Mouse (Mus musculus) embryo, embryonic 10.5 days (tissue): ENCODE measurements around the gene Xpr1.

Experiments
- DNase-seq: peaks from one replicate; pipeline ENCODE4 v3.0.0-alpha.2; 2015; ENCODE audit warnings: low spot score

Gene Xpr1

DNA sequence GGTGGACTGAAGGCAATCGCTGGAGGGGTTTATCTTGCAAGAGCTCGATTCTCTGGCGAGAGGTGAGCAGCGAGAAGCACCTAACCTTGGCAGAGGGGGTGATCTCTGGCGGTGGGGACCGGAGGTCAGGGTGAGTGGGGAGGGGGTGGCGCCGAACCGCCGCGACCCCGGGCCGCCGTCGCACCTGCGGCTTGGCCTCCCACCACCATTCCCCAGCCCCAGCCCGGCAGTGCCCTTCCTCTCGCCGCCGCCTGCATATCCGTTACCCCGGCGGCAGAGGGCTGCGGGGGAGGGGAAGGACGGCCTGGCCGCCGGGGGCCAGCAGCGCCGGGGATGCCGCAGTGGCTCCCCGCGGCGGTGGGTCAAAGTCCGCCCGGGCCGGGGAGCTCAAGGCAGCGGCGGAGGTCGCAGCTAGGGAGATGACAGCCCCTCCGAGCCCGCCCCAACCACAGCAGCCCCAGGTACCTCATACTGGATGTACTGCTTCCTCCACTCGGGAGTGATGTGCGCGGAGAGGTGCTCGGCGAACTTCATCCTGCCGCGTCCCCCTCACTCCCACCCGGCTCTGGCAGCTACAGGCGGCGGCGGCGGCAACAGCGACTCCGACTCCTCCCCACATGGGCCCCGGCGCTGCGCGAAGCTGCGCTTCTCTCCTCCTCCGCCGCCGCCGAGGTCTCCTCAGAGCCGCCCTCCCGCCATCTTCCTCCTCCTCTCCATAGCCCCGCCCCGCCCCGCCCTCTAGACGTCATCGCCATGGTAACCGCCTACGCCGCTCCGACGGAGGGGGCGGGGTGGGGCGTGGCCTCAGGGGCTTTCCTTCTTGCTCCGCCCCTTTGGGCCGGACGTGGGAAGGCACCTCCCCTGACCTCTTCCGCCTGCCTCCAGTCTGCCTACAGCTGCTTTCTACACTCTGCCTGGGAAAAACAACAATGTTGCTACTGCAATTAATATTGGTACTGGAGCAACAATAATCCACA, at the start of gene Xpr1:
Gene Xpr1 (minus strand): TSS at position 715 of the 977 bp plus-strand sequence.
- peak; percentile 98 for DNase-seq

DNA sequence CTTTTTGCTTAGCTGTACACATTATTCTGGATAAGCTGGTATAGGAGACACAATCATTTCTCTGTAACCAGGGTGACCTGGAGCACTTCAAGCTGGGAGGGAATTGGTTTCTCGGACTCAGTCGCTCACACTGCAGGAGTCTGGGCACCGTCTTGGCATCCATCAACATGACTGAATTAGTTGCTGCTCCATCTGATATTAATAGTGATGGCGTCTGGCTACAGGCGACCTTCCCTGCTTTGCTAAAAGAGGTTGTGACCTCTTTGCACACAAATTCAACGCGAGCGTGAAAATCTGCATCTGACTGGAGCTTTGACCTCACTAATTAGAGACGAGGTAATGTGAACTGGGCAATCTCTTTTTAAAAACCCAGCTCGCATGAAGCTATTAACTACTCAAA, 46.2 kb upstream of the Xpr1 start:
- peak; percentile 60 for DNase-seq

DNA sequence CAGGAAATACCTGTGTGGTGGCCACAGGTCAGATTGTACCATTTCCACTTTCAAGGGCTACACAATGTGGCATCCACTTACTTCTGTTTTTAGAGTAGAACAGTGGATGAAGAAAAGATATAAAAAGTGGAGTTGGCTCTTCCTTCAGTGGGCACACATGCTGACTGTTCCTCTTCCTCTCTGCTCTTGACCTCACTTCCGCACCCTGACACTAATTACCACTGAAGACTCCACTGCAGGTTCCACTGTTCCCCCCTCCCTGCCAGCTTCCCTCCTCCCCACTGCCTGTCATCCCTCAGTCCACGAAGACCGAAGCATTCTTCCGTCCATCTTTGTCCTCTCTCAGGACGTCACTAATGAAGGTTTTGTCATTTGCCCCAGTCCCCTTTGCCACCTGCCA, 45.4 kb upstream of the Xpr1 start:
- DNase-seq = no peak

DNA sequence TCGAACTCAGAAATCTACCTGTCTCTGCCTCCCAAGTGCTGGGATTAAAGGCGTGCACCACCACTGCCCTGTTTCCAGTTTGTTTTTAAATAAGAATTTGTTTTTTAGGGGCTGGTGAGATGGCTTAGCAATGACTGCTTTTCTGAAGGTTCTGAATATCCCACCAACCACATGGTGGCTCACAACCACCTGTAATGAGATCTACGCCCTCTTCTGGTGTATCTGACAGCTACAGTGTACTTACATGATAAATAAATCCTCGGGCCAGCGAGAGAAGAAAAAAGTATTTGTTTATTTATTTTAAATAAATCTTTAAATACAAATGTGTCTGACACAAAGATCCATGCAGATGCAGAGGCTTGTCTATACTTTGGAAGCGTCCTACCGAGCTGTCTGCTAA, 40.3 kb upstream of the Xpr1 start:
- DNase-seq = no peak

DNA sequence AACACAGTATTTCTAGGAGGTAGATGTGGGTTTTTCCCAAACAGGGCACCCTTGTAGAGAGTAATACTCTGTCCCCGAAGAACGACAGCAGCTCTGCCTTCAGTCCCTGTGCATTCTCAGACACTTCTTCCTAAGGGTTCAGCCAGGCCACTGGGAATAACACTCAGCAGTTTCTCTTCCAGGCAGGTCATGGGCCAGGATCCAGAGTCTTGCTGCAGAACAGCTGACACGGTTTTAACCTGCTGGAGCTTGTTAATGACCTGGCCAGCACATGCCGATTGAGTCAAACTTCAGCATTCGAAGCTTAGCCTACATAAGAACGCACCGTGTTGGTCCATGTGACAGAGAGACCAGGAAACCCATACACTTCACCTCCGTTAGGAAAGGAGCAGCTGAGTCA, 36.0 kb upstream of the Xpr1 start:
- DNase-seq = no peak

DNA sequence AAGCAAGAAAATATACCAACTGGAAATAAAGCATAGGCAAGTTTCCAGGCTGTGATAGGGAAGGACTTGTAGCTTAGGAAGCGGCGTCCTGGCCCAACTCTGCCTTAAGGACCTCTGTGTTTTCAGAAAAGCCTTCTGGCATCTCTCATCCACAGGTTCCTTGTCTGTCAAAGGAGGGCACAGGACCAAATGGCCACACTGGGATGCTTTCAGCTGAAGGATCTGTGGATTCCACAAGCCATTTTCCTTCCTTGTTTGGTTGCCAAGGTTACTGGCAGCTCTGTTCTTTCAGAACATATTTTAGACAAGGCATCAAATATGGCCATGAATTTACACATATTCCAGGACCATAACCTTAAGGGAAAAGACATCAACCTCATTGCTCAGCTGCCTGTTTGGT, 31.7 kb upstream of the Xpr1 start:
- no peak for DNase-seq

DNA sequence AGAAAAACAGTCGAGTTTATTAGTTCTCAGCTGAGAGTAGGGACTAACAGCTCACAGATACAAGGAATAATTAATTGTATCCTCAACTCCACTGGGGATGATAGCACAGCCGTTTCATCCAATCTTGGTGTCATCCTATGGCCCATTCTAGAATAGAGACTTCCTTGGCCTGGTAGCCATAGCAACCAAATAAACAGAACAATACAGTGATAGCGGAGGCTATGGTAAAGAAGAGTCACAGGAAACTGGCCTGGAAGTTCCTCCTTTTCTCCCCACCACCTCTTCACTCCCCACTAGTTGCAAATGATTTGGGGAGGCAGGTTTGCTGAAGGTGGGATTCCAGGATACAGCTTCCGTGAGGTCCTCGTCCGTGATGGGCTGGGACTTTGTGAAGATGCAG, 30.1 kb upstream of the Xpr1 start:
- no peak for DNase-seq

DNA sequence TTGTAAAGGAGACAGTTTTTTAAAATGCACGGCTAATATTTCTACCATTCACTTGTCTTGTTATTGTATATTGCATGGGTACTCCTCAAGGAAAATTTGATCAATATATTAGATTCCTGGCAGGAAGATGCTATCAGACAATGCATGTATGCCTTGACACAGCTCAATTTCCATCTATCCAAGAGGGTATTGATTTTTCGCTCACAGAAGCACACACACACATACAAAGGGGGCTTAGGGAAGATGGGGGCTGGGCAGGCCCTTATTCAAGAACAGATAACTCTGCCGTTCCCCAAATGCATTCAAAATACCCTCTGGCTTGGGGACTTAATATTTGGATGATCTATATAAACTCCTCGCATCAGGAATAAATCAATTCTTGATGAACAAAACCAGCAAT, 25.9 kb upstream of the Xpr1 start:
- DNase-seq = no peak

DNA sequence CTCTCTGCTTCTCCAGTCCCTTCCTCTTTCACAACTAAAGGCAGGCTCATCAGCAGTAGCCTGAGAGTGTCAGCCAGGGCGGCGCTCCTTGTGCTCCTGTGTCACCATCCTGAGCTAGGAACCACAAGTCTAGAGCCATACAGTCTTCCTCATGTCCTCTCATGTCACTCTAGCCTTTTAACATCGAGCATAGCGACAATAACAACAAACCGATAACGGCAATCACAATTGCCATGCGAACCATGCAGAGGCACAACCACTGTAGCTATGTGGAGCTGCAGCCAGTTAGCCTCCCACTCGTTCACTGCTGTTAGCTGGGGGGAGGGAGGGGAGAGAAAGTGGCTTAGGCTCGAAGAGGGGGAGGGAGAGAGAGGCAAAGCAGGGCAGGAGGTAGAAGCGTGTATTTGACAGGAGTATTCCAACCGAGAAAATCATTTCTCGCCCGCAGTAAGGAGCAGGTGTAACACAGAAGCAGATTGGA, 25.3 kb upstream of the Xpr1 start:
- DNase-seq = no peak

DNA sequence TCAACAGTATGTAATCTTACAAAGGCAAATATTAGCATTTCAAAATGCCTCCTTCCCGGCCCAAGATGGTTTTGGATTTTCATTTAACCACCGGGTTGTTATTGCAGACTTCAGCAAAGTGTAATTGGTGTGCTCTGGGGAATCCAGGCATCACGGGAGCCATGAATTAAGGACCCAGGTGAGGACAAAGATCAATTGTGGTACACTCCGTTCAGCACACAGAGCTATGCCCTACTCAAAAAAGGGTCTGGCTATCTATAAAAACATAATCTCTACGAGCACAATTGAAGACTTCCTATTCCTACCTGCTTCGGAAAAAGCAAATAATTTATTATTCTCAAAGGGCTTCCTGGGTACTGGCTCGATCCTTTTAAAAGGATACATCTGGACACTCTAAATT, 22.3 kb upstream of the Xpr1 start:
- no peak for DNase-seq

DNA sequence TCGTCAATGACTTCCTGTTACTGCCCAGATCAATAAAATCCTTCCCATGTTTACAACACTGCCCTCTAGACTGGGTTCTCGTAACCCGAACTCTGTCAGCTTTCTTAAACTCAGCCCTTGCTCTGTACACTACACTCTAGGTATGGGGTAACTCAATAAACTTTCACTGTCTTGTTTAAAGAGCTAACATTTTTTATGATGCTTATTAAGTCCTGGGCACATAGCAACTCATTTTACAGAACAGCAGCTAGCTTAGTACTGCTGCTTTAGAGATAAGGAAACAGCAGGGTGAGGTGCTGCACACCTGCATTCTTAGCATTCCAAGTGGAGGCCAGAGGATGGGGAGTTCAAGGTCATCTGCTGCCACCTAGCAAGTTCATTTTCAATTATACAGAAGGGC, 21.3 kb upstream of the Xpr1 start:
- no peak for DNase-seq

DNA sequence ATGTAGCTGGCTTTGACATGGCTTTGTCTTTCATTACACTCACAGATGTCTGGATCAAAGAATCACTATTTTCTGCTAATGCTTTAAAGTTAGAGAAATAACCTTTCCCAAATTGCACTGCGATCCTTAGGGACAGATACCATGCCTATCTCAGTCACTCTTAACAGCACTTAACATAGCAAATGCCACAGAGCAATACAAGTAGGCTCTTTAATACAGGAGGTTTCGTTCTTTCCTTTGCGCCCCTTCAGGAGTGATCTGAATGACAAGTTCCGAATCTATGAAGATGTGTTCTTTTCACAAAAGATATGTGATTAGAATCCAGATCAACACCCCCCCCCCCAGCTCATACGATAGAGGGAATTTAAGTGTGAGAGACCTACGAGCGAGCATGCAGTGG, 12.1 kb upstream of the Xpr1 start:
- no peak for DNase-seq

DNA sequence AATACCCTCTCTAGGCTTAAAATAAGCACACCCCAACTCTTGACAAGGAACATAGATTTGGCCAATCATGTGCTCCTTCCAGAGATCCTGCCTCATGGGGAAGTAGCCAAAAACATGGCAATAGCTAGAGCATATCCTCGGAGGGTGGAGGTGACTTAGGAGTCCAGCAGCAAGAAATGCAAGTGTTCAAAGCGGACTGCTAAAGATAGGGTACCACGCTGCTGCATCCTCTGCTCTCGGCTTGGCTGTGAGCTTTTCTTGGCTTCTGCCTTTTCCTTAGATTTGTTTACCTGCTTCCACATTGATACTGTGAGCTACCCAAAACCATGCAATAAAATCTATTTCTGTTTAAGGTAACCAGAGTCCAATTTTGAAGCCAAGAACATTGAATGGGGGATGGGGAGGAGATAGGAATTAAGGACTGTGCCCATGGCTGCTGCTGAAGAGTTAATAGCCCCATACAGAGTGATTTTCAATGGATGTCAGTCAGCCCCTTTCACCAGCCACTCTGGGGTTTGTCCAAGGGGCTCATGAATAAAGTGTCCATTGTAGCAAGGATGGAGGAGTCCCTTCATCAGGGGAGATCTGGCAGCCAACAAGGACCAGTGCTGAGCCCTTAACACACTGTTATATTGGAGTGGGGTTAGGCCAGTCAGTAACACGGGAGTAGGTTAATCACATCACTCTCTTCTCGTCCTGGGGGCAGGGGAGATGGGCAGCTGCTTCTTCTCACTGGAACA, 10.1 kb upstream of the Xpr1 start:
- peak; percentile 67 for DNase-seq

DNA sequence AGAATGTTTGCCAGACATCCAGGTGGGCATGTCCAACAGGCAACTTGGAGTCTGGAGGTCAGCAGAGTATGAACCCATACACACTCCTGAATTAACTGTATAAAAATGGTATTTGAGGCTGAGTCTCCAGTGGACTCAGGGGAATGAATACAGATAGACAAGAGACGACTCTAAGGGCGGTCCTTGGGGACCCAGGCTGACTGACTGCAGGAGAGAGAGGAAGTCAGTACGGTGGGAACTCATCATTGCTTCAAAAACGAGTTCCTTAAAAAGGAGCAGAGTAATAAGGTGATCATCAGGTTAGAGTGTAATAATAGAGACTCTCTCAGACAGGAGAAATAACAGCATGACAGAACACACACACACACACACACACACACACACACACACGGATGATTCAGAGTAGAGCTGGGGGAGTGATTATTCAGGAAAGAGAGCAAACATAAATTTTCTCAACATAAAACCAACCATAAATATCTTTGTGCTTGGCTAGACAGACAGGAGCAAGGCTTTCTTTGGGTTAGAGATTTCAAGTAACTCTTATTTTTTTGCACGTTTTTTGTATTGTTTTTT, 8.6 kb upstream of the Xpr1 start:
- DNase-seq = no peak

DNA sequence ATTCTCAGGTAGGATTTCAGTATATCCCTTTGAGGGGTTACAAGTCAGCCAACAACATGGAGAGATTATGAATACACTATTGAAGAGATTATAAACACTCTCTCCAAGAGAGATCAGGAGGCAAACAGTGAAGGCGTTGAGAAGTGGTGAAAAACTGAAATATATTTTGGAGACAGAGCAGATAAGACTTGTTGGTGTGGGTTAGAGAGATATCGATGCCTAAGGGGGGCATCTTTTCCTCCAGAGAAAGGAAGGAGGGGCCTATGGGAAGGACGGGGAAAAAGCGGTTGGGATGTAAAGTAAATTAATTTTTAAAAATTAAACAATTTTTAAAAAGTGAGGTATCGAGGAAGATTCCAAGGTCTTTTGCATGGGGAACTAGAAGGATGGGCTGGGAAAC, 8.1 kb upstream of the Xpr1 start:
- DNase-seq = no peak

DNA sequence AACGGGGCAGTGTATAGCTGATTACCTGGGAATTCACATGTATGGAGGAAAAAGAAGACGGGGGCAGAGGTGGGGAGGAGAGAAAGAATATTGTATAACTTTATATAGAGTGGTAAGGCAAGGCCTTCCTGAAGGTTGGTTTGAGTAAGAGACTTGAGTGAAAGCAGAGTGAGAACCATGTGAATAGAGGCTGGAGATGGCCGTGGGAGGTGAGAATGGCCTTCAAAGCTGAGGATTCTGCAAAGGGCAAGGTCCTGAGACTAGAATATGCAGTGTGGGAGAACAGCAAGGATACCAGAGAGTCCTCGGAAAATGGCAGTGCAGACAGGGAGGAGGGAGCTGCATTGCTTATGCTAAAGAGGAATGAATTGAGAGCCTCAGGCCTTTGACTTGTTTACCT, 6.6 kb upstream of the Xpr1 start:
- DNase-seq = no peak

DNA sequence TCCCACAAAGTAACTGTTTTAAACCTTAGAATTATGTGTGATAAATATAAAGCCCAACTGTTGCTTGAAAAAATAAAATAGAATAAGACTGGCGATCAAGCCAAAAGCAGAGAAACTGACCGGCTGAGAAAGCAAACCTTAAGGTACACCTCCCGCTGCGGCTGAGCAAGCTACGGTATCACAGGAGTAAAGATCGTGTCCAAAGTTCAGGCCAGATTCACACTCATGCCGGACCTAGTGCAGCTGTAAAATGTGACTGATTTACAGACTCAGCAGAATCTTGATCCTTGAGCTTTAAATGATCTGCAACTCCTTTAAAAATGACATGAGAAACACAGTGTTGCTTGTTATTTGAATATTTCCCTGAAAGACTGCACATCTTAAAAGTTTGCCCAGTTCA, 4.8 kb upstream of the Xpr1 start:
- no peak for DNase-seq

DNA sequence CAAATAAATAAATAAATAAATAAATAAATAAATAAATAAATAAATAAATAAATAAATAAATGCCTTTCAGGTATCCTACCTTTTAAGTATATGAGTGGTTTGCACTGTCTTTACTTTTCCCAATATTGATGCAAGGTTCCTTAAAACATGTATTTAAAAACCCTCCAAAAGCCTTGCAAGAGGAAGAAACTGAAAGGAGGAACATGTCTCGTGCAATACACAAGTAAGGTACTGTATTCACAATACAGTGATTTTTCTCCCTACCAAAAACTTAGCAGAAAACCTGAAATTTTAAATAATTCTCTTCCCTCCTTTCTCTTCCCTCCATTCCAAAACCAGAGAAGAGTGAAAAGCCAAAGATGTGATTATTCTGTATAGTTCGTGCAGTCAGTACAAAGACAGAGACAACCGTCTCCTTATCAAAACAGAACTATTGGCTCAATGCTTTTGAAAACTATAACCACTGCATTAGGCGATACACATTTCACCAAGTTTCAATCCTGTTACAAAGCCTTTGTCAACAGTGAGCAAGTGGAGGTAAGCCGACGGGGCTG, 991 bp downstream of the Xpr1 start:
- no peak for DNase-seq

DNA sequence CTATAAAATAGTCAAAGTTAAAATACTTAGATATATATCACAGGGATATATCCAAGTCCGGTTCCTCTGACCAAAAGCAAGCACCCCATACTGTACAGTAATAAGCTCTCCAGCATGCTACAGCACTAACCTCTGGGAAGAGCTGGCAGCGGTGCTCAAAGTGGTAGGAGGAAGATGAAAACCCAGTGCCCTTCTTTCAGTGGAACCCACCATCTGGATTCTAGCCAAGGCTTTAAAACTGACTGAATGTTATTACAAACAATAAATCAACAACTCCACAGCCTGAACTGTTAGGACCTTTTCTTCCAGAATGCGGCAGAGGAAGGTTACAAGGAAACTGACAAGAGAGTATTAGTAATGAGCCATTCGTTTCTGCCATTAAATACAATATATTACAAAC, 1.8 kb downstream of the Xpr1 start:
- peak; percentile 35 for DNase-seq

DNA sequence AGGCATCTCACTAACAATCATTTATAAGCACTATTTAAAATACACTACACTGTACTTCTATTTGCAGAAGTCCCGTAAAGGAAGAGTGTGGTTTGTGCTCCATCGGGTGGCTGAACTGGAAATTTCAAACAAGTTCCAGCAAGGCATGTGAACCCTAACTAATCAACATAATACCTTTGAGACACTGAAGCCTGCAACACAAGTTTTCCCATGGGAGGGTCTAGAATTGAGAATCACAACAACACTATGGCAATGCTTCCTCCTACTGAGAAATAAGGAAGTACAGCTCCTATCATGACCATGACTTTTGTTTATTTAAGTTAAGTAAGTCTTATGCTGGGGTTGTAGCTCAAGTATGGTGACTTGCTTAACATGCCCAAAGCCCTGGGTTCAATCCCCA, 4.5 kb downstream of the Xpr1 start:
- DNase-seq = no peak

DNA sequence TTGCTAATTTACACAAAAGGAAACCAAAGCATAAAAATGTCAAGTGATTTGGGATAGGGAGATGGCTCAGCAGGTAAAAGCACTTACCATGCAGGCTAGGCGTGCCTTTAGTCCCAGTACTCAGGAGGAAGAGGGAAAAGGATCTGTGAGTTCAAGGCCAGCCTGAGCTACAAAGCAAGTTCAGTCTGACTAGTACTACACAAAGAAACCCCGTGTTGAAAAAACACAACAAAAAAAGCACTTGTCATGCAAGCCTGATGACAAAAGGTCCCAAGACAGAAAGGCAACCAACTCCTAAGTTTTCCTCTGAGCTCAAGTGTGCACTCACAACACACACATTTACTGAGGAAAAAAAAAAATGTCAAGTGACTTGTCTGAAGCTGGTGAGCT, 8.6 kb downstream of the Xpr1 start:
- DNase-seq = no peak

DNA sequence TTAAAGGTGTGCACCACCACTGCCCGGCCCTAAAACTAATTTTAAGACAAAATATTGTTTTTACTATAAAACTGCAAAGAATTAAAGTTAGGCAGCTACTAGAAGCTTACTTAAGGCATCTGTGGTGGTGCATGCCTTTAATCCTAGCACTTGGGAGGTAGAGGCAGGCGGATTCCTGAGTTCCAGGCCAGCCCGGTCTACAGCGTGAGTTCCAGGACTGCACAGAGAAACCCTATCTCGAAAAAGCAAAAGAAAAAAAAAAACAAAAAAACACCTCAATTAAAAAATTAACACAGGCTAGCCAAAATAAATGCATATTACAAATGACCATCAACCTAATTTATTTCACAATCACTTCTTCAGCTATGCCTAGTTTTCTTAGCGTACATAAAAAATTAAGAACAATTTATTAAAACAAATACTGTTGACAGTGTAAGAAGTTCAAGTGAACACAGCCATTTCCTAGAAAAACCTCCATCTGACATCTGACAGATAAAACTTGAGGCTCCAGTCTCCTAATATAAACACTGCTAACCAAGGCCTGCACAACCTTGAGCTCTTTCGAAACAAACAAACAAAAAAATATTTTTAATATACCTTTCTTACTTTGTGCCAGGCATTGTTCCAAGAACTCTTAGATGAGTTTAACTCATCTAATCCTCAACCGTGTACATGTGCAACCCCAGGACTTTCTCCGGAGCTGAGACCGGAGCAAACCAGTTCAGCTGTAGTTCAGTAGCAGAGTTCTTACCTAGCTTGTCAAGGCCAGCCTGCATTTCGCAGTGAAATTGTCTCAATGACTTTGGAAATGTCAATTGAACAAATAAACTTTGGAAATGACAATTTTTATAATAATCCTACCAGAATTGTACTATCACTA, 9.3 kb downstream of the Xpr1 start:
- DNase-seq = no peak
